Mouse (Mus musculus) frontal cortex, postnatal 25 days (tissue): ENCODE data around the gene Lrrc59.

Experiments used
- DNase-seq, 2 experiments: peaks; one replicate each; pipeline ENCODE4 v3.0.0; 2022; ENCODE audit warnings: low spot score in 2 of 2

Lrrc59 gene

GRCm38 (mm10) chr11:94629199-94629883 is at the start of gene Lrrc59:
Lrrc59 (plus strand) TSS chr11:94629767.
- DNase-seq, result peak; percentile 93

GRCm38 (mm10) chr11:94580111-94580740 is 49.3 kb upstream of the Lrrc59 start:
- no peak for DNase-seq

- no peak for DNase-seq
Observed at GRCm38 (mm10) chr11:94585091-94585490, 44.5 kb upstream of the Lrrc59 start.

DNA sequence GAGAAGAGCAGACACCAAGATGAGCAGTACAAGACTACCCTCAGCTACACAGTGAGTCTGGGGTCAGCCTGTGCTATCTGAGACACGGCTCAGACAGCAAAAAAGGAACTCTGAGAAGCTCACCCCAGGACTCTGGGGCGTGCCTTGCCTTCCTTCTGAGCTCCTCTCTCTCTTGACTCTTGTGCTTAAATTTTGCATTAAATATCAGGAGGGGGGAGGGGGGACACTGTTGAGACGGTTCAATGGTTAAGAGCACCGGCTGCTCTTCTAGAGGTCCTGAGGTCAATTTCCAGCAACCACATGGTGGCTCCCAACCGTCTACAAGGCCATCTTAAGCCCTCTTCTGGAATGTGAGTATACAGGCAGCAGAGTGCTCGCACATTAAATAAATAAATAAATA is 42.1 kb upstream of the Lrrc59 start:
- DNase-seq, result no peak

DNA sequence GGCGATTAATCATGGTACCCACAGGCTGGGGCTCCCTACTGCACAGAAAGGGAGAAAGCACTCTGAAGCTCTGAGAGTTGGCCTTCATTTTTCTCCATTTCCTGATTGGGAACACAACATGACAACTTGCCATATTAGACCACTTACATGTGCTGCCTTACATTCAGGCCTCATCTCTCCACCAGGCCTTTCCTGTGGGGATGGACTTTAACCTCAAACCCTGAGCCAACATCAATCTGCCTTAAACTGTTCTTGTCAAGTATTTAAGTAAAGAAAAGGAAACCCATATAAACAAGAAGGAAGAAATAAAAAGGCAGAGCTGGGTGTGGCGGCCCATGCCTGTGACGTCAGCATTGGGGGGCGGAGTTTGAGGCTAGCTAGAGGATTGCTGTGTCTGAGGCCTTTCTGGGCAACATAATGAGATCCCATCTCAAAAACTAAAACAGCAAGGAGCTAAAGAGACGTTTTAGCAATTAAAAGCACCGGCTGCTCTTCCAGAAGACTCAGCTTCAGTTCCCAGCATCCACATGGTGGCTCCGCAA is 33.2 kb upstream of the Lrrc59 start:
- no peak for DNase-seq

GRCm38 (mm10) chr11:94597319-94597718 is 32.2 kb upstream of the Lrrc59 start:
- DNase-seq, result no peak

DNA sequence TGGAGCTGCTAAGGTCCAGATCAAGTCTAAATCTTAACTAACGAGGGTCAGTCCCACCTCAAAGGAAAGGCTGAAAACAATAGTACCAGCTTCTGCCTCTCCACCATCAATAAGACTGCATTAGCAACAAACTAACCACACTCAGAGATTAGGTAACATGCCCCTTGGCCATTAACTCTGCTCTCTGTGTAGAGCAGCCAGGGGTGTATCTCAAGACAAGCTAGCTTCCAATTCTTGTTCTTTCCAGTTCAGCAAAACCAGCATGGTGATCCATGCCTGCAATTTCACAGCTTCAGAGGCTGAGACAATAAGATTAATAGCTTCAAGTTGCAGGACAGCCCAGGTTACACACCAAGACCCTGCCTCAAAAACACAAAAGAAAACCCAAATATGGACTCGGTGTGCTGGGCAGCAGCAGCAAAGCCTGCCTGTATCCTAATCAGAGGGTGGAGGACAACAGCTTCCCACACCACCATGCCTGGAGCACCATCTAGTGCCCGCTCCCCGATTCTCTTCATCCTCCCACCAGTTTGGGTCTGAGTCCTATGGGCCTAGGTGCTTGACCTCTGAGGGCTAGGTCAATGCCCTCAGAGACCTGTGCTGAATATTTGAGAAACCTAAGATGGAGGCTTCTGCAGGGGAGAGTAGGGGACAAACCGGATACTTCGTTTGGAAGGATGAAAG is 31.0 kb upstream of the Lrrc59 start:
- DNase-seq, result no peak

GRCm38 (mm10) chr11:94600447-94600846 is 29.1 kb upstream of the Lrrc59 start:
- DNase-seq, result no peak

DNA sequence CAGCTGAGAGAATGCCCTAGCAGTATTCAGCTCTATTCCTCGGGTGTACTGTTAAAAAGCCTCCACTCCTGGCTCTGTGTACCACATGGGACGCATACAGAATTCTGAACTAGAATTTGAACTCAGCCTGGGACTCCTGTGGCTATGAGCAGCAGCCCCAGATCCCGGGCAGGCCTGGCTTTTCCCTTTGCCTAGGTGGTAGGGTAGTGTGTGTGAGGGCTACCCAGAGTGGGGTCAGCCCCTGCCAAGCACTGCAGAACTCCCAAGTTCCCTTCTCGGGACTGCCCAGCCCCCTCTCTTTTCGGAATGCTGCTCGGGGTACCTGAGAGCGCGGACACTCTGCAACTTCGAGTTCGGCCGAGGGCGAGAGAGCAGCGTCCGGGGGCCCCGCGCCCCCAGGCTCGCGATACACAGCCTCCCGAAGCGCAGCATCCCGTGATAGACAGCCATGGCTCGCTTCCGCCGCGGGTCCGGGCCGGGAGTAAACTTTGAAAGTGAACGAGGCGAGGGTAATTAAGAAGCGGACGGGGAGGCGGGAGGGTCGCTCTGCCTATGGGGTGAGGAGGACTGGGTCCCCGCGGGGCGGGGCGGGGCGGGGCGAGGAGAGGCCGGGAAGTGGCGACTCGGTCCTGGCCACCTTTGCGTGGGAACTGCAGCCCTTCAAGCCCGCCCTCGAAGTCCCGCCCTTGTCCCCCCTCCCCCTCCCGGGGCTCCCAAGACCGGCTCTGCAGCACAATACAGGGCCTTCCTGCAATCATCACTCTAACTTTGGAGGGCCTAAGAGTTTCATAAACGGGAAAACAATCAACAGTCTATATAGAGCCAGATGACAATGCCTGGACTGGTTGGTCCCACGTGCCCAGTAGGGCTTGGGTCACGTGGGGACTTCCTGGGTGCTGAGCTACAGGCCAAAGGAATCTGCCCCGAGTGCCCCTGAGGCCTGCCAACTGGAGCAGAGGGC is 28.0 kb upstream of the Lrrc59 start, which contains the start of gene Acsf2:
Acsf2 (minus strand) TSS at position 551 of the 961 bp plus-strand sequence.
- no peak for DNase-seq

DNA sequence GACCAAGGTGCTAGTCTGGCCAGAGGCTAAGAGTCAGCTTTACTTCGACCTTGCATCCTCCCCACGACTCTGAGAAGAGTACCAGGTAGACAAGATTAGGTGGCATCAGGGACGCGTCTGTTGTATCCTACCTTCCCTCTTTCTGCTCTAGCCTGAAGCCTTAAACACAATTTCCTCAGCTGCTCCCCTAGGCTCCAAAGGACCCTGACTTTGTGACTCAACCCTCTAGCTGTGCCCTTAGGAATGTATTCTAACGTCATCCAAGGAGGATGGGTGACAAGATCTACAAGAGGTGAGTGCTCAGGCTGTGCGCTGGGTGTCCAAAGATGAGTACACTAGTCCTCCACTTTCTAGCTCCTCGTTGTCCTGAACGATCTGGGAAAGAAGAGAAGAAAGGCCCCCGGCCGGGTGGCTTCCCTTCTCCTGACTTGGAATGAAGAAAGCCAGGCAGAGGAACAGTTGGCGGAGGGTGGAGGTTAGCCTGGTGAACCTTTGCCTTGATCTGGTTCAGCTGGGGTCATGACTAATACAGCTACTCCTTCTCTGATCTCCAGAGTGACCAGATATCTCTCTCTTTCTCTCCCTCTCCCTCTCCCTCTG is 27.1 kb upstream of the Lrrc59 start:
- no peak for DNase-seq

GRCm38 (mm10) chr11:94610744-94611740 is 18.5 kb upstream of the Lrrc59 start:
- DNase-seq, result no peak

- DNase-seq, result no peak
Observed at GRCm38 (mm10) chr11:94614603-94615002, 15.0 kb upstream of the Lrrc59 start.

DNA sequence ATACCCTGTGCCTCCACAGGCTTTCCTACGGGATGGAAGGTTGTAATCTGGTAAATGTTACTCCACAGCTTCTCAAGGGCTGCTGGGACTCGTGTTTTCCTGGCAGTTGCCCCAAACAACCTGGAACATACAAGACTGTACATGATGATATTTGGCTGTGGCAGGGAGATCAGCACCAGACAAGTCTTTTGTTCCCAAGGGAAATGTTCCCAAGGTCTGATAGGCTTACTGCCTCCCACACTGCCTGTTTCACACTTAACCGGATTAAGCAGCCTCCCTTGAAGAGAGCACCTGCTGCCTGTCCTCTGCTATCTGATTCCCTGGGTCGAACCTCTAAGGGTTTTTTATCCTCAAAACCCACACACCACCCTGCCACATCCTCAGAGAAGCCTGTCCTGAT is 14.1 kb upstream of the Lrrc59 start:
- DNase-seq, result no peak

DNA sequence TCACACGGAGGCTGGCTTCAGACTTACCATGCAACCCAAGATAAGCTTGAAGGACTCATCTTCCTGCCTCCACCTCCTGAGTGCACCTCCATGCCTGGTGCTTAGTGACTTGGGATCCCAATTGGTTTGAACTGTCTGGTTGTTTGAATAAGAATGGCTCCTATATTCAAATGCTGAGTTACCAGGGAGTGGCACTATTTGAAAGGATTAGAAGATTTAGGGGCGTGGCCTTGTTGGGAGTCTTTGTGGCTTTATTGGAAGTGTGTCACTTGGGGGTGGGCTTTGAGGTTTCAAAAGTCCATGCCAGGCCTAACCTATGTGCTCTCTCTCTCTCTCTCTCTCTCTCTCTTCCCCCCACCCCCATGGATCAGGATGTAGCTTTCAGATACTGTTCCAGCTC is 11.9 kb upstream of the Lrrc59 start:
- no peak for DNase-seq

DNA sequence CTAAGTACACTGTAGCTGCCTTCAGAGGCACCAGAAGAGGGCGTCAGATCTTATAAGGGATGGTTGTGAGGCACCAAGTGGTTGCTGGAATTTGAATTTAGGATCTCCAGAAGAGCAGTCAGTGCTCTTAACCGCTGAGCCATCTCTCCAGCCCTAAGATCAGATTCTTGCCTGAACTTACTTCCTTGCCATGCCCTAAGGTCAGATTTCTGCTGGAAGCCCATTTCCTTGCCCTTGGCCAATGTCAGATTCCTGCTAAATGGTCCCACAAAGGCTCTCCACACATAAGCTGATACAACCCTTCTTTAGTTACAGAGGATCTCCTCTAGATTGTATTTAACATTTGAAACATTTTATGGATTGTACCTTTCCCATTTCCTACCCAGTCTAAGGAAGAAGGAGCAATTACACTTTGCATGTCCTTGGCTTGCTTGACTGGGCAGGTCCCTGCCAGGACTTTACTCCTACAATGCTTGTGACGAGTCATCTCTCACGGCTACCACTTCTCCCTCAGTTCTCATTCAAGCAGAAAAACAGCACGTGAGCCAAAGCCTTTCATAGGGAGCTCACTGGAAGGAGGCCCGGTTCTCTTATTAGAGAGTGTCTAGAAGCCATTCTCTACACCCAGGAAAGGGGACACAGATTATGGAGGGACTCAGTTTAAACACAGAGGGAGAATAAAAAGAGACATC is 8.7 kb upstream of the Lrrc59 start:
- DNase-seq, result no peak

GRCm38 (mm10) chr11:94621458-94621852 is 8.1 kb upstream of the Lrrc59 start:
- DNase-seq, result no peak

DNA sequence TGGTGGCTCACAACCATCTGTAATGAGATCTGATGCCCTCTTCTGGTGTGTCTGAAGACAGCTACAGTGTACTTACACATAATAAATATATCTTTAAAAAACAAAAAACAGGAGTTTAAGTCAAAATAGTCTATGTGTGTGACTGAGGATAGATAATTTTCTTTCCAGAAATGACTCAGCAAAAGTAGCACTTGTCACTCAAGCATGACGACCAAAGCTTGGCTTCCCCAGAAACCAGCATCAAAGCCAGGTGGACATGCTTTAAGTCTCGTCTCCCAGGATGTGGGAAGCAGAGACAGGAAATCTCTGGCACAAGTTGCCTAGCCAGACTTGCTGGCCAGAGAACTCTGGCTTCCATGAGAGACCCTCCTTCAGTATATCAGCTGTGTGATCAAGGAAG is 7.4 kb upstream of the Lrrc59 start:
- no peak for DNase-seq

GRCm38 (mm10) chr11:94629884-94630198 is 274 bp downstream of the Lrrc59 start:
- peak in 1 of 2 experiments; percentile 22 for DNase-seq
